Mouse (Mus musculus) E14TG2a.4 (cell line): Measurements from ENCODE around the gene Tmem247.

Experiments
- CTCF ChIP-seq: conservative IDR thresholded peaks from 2 replicates; pipeline ENCODE4 v1.5.1; 2014; ENCODE audit warnings: low read length
- NANOG ChIP-seq: IDR thresholded peaks from 2 replicates; pipeline ENCODE4 v1.6.1; 2014; ENCODE audit warnings: borderline replicate concordance, low read length, mixed read lengths
- POU5F1 ChIP-seq: IDR thresholded peaks from 2 replicates; pipeline ENCODE4 v1.6.1; 2014; ENCODE audit warnings: low read length, borderline replicate concordance

- TF ChIP-seq CTCF (no peak), NANOG (no peak), POU5F1 (no peak)
These were observed 10.1 kb upstream of the Tmem247 start for GRCm38 (mm10) chr17:86907092-86907491.
